Mouse (Mus musculus): ENCODE measurements at regions not wholly inside any gene's neighbourhood (a gene's known extent, or its start where the extent isn't known, plus 50 kb on each side); places are given as distances from the start of the nearest gene placed in this dataset.
A peak's percentile ranks its signal among the peaks of the same experiment; 100 is the strongest.
"Not testable (repeated sequence)": the region's sequence is repeated elsewhere in the genome, so short reads cannot be mapped to it uniquely, and the experiment has no call there.

DNA sequence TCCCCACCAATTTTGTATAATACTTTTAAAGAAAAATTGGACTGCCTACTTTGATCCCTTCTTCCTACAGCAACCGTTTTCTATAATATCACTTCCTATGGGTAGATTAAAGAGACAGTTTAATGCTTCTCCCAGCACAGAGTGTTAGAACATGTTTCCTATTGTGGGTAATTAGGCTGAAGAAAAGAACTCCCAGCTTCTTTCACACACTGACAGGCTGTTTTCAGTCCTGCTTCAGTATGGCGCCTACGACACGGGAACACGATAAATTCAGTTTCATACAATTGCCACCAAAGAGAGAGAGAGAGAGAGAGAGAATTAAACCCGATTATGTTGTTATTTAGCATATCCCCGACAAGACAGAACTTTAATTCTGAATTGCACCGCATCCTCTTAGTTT, 644.5 kb upstream of the Gm19410 start:
- no peak for DNase-seq (ENCODE audit: low spot score in 2 of 2)

DNA sequence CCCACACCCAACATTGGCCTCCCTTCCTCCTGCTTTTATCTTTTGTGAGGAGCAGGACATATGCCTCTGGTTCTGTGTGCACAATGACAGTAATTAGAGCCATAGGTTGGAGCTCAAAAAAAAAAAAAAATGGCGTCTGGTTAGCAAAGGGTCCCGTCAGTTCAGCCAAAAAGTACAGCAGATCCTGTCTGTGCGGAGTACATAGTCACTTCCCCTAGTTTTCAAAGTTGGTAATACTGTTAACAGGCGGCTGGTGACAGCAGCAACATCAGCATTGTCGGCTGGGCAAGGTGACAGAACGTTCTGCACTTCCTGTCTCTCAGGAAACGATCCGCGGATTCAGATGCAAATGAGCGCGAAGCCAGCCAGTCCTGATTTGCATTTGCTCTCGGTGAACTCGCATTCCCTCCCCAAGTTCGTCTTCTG, 642.4 kb upstream of the Gm19410 start:
- DNase-seq (ENCODE audit: low spot score in 2 of 2): peak in 1 of 2 experiments; percentile 61

- DNase-seq (ENCODE audit: low spot score in 2 of 2): no peak
Observed at GRCm38 (mm10) chr8:35125179-35125578, 640.4 kb upstream of the Gm19410 start.

DNA sequence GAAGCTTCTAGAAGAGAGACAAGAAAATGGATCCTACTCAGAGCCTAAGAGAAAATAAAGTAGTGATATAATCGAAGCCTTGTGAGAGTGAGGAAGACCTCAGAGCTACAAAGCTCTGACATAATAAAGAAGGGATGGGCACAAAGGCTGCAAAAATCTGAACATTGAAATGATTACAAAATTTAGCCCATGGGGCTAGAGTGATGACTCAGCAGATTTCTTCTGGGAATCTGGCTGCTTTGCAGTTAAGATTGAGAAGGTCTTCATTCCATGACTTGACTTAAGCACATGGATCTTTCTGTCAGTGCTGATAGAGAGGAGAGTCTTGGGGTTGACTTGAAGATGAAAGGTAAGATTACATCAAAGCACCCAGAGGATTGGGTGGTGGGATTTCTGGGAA, 633.3 kb upstream of the Gm19410 start:
- DNase-seq (ENCODE audit: low spot score in 2 of 2): no peak

DNA sequence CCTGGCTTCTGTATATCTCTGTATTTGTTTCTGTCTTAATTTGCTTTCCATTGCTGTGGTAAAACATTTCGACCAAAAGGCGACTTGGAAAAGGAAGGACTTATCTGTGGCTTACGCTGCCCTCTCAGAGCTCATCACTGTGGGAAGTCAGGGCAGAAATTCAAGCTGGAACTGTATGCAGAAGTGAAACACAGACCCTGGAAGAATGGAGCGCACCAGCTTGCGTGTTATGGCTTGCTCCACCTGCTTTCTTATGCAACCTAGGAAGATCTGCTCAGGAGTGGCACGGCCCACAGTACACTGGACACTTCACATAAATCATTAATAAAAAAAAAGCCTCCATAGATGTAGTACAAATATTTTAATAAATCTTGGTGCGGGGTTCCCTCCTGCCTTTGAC, 630.0 kb upstream of the Gm19410 start:
- DNase-seq (ENCODE audit: low spot score in 2 of 2): no peak

DNA sequence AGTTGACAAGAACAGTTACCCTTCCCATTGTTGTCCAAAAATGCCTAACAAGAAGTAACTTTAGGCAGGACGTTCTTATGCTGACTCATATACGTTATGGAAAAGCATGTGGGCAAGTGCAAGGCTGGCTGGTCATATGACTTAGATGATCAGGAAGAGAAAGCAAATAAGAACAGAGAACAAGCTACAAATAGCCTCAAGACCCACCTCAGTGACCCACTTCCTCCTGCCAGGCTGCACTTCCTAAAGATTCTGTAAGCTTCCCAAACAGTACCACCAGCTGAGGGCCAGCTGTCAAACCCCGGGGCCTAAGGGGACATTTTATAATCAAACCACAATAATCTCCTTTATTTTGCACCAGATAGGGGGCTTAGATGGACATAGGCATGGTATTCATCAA, 628.9 kb upstream of the Gm19410 start:
- DNase-seq (ENCODE audit: low spot score in 2 of 2): no peak

GRCm38 (mm10) chr8:35140775-35141174, 624.8 kb upstream of the Gm19410 start:
- no peak for DNase-seq (ENCODE audit: low spot score in 2 of 2)

GRCm38 (mm10) chr8:35143018-35143656, 622.5 kb upstream of the Gm19410 start:
- DNase-seq (ENCODE audit: low spot score in 2 of 2): no peak

- DNase-seq (ENCODE audit: low spot score in 2 of 2): no peak
Observed at GRCm38 (mm10) chr8:35143684-35144083, 621.9 kb upstream of the Gm19410 start.

- DNase-seq (ENCODE audit: low spot score in 2 of 2): no peak
Observed at GRCm38 (mm10) chr8:35144401-35144800, 621.2 kb upstream of the Gm19410 start.

DNA sequence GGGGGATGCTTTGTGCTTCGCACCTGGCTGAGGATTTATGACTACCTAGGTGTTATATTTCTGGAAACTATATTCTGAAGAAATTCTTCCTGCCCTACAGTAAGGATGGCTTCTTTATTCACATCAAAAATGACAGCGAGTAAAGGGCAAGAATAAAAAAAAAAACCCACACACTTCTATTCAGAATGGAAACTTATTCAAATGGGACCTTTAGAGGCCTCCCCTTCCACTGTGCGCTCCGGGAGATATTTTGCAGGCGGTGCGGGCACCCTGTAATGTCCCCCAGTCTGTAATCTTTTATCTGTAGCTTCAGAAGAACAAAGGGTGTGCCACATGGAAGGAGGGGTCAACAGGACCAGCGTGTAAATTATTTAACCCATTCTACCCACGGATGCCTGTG, 618.1 kb upstream of the Gm19410 start:
- no peak for DNase-seq (ENCODE audit: low spot score in 2 of 2)

GRCm38 (mm10) chr8:35147967-35148366, 617.6 kb upstream of the Gm19410 start:
- no peak for DNase-seq (ENCODE audit: low spot score in 2 of 2)

GRCm38 (mm10) chr8:35152585-35152984, 613.0 kb upstream of the Gm19410 start:
- DNase-seq (ENCODE audit: low spot score in 2 of 2): no peak

- no peak for DNase-seq (ENCODE audit: low spot score in 2 of 2)
Observed at GRCm38 (mm10) chr8:35156272-35156671, 609.3 kb upstream of the Gm19410 start.

DNA sequence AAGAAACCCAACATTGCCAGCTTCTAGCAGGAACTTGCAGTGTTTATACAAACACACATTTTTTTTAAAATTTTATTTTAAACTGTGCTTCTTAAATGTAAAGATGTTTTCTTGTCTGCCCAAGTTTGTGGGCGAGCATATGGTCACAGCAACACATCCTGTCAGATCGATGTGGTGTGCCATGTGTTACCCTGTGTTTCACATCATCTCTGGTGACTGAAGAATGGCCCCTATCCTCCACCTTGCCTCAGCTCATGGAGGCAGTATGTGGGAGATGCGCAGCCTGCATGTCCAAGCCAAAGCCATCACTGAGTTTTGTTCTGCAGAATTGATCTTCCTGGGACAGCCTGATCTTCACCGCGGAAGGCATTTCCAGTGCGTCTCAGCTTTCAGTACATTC, 607.9 kb upstream of the Gm19410 start:
- DNase-seq (ENCODE audit: low spot score in 2 of 2): no peak

DNA sequence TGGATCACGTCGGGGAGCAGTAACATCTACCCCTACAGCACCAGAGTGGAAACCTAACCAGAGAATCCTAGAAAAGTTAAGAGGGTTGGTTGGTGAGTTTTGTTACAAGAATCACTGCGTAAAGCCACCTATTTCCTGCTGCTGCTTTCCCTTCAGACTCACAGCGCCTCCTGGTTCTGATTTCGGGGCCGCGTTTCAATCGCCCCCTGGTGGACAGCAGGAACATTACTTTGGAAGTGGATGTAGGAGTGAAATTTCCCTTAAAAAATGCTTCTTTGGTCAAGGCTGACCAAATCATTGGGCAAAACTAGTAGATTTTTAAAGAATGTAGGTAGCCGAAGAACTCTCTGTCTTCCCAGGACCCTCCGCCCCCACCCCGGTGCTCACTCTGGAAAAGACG, 606.3 kb upstream of the Gm19410 start:
- DNase-seq (ENCODE audit: low spot score in 2 of 2): peak in 1 of 2 experiments; percentile 65

GRCm38 (mm10) chr8:35160230-35160629, 605.4 kb upstream of the Gm19410 start:
- peak; percentile 45 to 76 for DNase-seq (ENCODE audit: low spot score in 2 of 2)

- not testable (repeated sequence) for DNase-seq (ENCODE audit: low spot score in 2 of 2)
Observed at GRCm38 (mm10) chr8:35162166-35162565, 603.4 kb upstream of the Gm19410 start.

DNA sequence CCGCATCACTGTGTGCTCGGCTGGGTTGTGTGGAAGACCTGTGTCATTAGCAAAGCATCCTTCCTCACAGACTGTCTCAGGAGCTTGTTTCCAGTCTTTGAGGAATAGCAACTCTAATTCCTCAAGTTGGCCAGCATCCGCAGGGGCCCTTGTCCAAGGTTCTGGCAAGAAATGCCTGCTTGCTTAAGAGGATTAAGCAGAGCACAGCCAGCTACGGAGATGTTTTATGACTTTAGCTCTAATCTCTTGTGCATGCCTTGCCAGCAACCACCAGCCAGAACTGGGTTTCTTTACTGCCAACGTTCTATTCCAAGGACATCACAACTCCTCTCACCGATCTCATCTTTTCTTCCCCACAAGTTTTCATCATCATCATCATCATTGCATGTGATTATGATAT, 599.0 kb upstream of the Gm19410 start:
- no peak for DNase-seq (ENCODE audit: low spot score in 2 of 2)

DNA sequence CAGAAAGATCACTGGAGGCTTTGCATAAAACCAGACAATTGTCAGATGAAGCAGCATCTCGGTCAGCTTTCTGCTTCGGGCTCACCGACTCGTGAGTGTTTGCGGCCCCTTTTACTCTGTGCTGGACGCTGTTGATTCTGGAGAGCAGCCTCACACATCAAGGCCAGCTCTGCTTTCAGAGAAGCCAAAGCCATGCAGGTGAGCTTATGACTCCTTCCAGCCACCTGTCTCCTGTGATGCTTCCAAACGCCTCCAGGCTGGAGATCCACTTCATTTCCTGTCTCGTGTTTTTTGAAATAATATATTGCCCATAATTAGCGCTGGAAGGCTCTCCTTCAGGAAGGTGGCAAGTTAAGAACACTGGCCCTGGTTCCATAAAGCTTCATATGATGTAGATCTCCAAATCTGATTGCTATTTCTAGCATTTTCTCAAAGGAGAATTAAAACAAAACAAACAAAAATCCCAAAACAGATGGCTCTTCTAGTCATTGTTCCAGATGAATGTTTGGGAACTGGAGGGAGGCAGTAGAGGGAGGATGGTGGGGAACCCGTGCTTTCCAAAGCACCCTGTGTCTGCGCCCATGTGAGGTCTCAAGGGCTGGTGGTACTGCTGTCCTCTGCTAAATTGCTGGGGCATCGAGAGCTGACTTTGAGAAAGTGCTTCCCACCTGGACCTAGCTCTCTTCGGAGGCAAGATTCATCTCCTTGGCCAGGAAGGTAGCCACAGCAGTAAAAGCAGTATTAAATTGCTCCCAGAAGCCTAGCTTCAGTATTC, 593.9 kb upstream of the Gm19410 start:
- peak in 1 of 2 experiments; percentile 40 for DNase-seq (ENCODE audit: low spot score in 2 of 2)

DNA sequence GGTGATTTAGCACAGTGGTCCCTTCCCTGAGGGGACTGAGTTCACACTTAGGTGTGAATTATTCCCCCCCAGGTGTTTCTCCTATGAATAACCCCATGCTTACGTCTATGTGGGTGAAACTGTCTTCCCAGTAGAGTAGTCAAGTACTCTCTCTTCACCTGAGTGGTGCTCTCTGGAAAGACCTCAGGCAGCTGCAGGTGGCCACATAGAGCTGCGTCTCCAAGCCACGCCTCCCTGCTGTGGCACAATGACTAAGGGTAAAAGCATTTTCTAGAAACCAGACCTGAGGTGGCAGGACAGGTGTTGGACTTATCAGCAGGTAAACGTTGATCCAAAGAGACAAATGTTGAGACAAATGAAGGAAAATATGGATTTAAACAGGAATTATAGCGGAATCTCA, 588.3 kb upstream of the Gm19410 start:
- DNase-seq (ENCODE audit: low spot score in 2 of 2): no peak

GRCm38 (mm10) chr8:35180075-35180474, 585.5 kb upstream of the Gm19410 start:
- peak; percentile 66 to 78 for DNase-seq (ENCODE audit: low spot score in 2 of 2)

DNA sequence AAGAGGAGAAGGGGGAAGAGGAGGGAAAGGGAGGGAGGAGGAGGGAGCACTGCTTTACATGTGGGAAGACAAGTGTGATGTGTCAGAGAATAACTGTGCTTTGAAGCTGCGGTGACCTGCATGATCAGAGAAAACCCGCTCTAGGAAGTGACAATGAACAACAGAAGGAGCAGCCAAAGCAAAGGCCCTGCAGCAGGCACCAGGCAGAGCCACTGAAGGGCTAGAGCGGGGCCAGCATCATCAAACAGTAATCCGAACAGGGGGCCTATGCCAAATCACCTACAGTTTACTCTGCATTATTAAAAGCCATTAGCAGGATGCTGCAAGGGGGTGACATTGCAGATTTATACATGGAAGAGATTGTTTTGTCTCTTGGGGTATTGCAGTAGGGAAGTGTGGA, 583.4 kb upstream of the Gm19410 start:
- DNase-seq (ENCODE audit: low spot score in 2 of 2): no peak

Measured in layer of hippocampus, postnatal 14 days (tissue).